Mouse (Mus musculus) lung, embryonic 15.5 days (tissue): ENCODE data around the gene Rnaseh2a. TPM values are rescaled to one million over a fixed set of nuclear protein-coding genes. Genes with fewer than 3 reads are reported as not detected.
A peak's percentile ranks its signal among the peaks of the same experiment; 100 is the strongest.

ENCODE experiments used
- ATAC-seq: fragments of 200-750 bp; cut with Nextera tagmentation; 2 replicates; pipeline ENCODE4 v1.8.0; 2017; ENCODE audit warnings: moderate number of reproducible peaks, borderline replicate concordance; ENCODE audit not compliant: low FRiP score, low TSS enrichment; ENCODE audit errors: extremely low read depth
- H3K27ac ChIP-seq: fragments of 300-500 bp; sonication (generic); 2 replicates; pipeline ENCODE4 v1.5.1; 2015; ENCODE audit warnings: moderate library complexity, mild to moderate bottlenecking, inconsistent platforms
- H3K27me3 ChIP-seq: fragments of 300-500 bp; sonication (generic); 2 replicates; pipeline ENCODE4 v1.6.1; 2015; ENCODE audit warnings: inconsistent platforms
- H3K36me3 ChIP-seq: fragments of 300-500 bp; sonication (generic); 2 replicates; pipeline ENCODE4 v1.6.1; 2015; ENCODE audit warnings: inconsistent platforms
- H3K4me1 ChIP-seq: fragments of 300-500 bp; sonication (generic); 2 replicates; pipeline ENCODE4 v1.6.1; 2015; ENCODE audit warnings: inconsistent platforms
- H3K4me2 ChIP-seq: fragments of 300-500 bp; sonication (generic); 2 replicates; pipeline ENCODE4 v1.6.1; 2015; ENCODE audit warnings: inconsistent platforms, mild to moderate bottlenecking, moderate library complexity
- H3K4me3 ChIP-seq: fragments of 300-500 bp; sonication (generic); 2 replicates; pipeline ENCODE4 v1.5.1; 2015; ENCODE audit warnings: mild to moderate bottlenecking, inconsistent platforms
- H3K9ac ChIP-seq: fragments of 300-500 bp; sonication (generic); 2 replicates; pipeline ENCODE4 v1.6.1; 2015; ENCODE audit warnings: inconsistent platforms
- H3K9me3 ChIP-seq: fragments of 300-500 bp; sonication (generic); 2 replicates; pipeline ENCODE4 v1.6.1; 2016; ENCODE audit warnings: inconsistent platforms
- WGBS: fragments of 180-500 bp; shearing (Covaris S2); methylation state at CpG from one replicate; pipeline ENCODE4 v1.1.7; 2015; 5-methylcytosine and 5-hydroxymethylcytosine counted together
- polyA plus RNA-seq: library from polyadenylated mRNA; unstranded; fragments of >200 nt; fragmentation: Nextera tagmentation; extraction: Ambion mirVana; gene quantifications from 2 replicates; pipeline ENCODE4 v1.2.1, GENCODE M21; 2015

Gene Rnaseh2a
- 114 and 120 TPM in 2 replicates for polyA plus RNA-seq

DNA sequence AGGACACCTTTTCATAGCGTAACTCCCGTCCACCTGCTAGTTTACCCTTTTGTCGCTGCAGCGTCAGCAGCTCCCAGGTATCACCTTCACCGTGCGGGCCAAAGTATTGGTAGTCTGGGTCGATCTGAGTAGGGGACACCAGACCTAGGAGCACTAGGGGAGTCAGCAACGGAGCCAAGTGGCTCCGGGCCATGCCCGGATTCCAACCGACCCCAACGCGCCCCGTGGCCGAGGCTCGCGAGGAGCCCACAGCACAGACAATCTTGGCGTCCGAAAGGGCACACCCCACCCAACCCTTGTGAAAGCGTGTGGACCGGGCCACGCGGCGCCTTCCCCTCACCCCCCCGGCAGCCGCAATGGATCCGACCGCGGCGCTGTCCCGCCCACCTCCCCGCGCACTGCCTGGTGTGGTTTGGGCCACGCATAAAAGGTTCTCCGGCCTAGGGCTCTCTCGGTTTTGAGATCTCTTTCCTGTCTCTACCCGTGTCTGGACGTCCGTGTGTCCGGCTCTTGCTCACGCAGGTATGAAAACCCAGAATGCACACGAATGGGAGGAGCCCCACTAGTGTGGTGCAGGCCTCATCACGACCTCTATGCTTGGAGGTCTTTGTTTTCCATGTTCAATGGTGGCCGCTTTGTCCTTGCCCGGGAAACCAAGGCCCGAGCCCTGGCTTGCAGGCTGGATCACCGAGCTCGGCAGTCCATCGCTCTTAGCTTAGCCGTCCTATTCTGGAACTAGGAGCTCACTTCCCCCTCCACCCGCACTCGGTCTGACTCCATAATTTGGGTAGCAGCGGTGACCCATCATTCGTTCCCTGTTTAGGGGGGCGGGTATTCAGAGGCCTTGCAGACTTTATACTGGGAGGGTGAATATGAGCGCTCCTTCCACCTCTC lies at the start of gene Rnaseh2a, which contains the start of the genes Gm49661 and Prdx2:
TSS of gene Rnaseh2a (minus strand) at position 527 of the 894 bp plus-strand sequence.
TSS of gene Gm49661 (minus strand) at position 193 of the 894 bp plus-strand sequence.
TSS of gene Prdx2 (plus strand) at position 347 of the 894 bp plus-strand sequence.
- Histone ChIP-seq H3K27ac (peak within 1 kb of the TSS; percentile 89), H3K4me3 (peak within 1 kb of the TSS; percentile 67), H3K4me2 (peak within 1 kb of the TSS; percentile 77), H3K9me3 (no peaks in the 10 kb centered on the region), H3K9ac (peak within 1 kb of the TSS; percentile 83), H3K4me1 (peaks cover 41% of the 10 kb centered on the region), H3K36me3 (peaks cover 35% of the 10 kb centered on the region), H3K27me3 (no peaks in the 10 kb centered on the region)
- peak; percentile 65 for ATAC-seq
- under 1% methylated on average over 56 of the region's 56 CpGs for WGBS

DNA sequence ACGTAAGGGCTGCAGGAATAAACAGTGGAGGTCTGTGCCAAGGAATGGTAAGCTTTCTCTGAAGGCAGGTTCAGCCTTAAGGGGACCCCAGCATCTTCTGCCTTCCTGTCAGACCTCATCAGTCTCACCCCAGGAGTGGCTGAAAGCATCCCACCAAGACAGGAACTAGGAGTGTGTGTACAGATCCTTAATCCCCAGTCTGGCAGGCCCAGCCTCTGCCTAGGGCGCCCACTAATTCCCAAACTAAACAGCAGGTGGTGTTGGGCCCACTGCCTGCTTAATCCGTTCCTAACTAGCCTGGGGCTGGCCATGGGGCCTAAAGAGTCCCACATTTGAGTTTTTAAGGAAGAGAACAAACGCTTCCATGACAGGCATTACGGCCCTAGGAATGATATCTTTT lies 47.6 kb upstream of the Rnaseh2a start:
- ATAC-seq = no peak
- Histone ChIP-seq H3K36me3 (peaks cover 45% of the 10 kb centered on the region), H3K27ac (no peak overlapping the region), H3K9ac (no peak overlapping the region), H3K9me3 (no peaks in the 10 kb centered on the region), H3K4me2 (no peak overlapping the region), H3K4me1 (peaks cover 5% of the 10 kb centered on the region), H3K4me3 (no peak overlapping the region), H3K27me3 (peaks cover 27% of the 10 kb centered on the region)
- 45% methylated on average over 5 of the region's 5 CpGs for WGBS

DNA sequence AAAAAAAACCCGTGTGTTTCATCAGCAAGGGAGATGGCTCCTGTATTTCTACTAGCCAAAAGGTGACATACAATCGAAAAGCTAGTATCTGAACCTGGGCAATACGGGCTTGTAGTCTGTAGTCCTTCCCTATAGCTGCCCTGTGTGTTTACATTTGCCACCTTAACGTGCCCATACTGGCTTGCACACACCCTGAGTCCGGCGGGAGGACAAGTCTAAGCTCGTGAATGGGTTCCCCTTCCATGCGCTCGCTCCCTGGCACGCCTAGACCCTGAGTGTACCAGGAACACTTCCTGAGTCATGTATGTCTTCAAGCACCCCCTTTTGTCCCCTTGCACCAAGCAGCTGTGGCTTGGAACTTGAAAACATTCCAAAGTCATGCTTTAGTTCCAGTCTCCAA lies 47.2 kb upstream of the Rnaseh2a start:
- H3K9ac ChIP-seq = no peak overlapping the region
- no peak overlapping the region for H3K4me2 ChIP-seq
- no peak for ATAC-seq
- no peak overlapping the region for H3K4me3 ChIP-seq
- H3K27me3 ChIP-seq = peaks cover 29% of the 10 kb centered on the region
- H3K36me3 ChIP-seq = peaks cover 40% of the 10 kb centered on the region
- no peak overlapping the region for H3K27ac ChIP-seq
- H3K9me3 ChIP-seq = no peaks in the 10 kb centered on the region
- WGBS = 60% methylated on average over 10 of the region's 10 CpGs
- H3K4me1 ChIP-seq = peaks cover 5% of the 10 kb centered on the region

DNA sequence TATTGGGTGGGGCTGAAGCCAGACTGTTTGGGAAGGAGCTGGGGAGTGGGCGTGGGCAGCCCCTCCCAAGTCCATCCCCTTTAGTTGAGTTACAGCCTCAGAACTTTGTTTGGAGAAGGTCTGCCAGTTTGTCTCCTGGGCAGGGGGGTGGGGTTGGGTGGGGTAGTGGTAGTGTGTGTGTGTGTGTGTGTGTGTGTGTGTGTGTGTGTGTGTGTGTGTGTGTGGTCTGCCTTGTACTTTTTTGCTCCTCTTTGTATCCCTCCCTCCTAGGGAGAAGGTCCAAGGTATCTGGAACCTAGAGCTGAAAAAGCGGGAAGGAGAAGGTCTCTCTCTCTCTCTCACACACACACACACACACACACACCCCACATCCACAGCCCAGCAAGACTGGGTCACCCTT lies 44.9 kb upstream of the Rnaseh2a start, which contains the start of gene Best2:
TSS of gene Best2 (minus strand) at position 101 of the 400 bp plus-strand sequence.
- Histone ChIP-seq H3K27ac (no peak within 1 kb of the TSS), H3K9ac (peak within 1 kb of the TSS; percentile 20; the same call in 1 of the 2 replicates), H3K4me2 (peak within 1 kb of the TSS; percentile 57), H3K36me3 (peaks cover 21% of the 10 kb centered on the region), H3K4me3 (peak within 1 kb of the TSS; percentile 27), H3K4me1 (peaks cover 5% of the 10 kb centered on the region), H3K27me3 (peaks cover 46% of the 10 kb centered on the region), H3K9me3 (no peaks in the 10 kb centered on the region)
- no peak for ATAC-seq
- 38% methylated on average over 1 of the region's 2 CpGs for WGBS

- no peaks in the 10 kb centered on the region for H3K9me3 ChIP-seq
- H3K9ac ChIP-seq = peak overlapping the region; percentile 20; the same call in 1 of the 2 replicates
- ATAC-seq = peak; percentile 53; the same call in 1 of the 2 replicates
- peak overlapping the region; percentile 57 for H3K4me2 ChIP-seq
- peak overlapping the region; percentile 27 for H3K4me3 ChIP-seq
- peaks cover 11% of the 10 kb centered on the region for H3K36me3 ChIP-seq
- H3K27ac ChIP-seq = no peak overlapping the region
- H3K27me3 ChIP-seq = peaks cover 57% of the 10 kb centered on the region
- peaks cover 5% of the 10 kb centered on the region for H3K4me1 ChIP-seq
- 3% methylated on average over 25 of the region's 26 CpGs for WGBS
Measured at GRCm38 (mm10) chr8:85013230-85013840, 43.8 kb upstream of the Rnaseh2a start.

GRCm38 (mm10) chr8:85011242-85011641 lies 41.7 kb upstream of the Rnaseh2a start:
- Histone ChIP-seq H3K27me3 (peaks cover 69% of the 10 kb centered on the region), H3K4me2 (no peak overlapping the region), H3K9ac (no peak overlapping the region), H3K27ac (no peak overlapping the region), H3K4me1 (peaks cover 5% of the 10 kb centered on the region), H3K36me3 (no peaks in the 10 kb centered on the region), H3K4me3 (no peak overlapping the region), H3K9me3 (no peaks in the 10 kb centered on the region)
- no peak for ATAC-seq
- WGBS = 11% methylated on average over 28 of the region's 28 CpGs

DNA sequence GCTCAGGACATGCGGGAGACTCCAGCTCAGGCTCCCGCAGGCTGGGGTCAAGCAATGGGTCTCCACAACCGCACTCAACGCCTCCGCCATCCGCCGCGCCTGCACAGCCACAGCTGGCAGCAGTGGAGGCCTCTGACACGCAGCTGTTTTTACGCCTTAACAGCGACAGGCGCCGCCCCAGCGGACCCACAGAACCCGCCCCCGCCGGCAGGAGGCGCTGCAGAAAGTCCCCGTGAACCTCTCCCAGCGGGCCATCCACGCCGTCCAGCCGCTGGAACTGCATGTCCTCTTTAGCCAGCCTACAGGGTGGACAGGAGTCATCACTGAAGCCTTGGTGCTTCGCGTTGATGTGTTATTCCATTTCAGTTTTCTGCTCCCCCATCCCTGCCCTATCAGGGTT lies 38.1 kb upstream of the Rnaseh2a start:
- H3K27ac ChIP-seq = no peak overlapping the region
- H3K9me3 ChIP-seq = no peaks in the 10 kb centered on the region
- no peaks in the 10 kb centered on the region for H3K36me3 ChIP-seq
- peaks cover 46% of the 10 kb centered on the region for H3K27me3 ChIP-seq
- no peaks in the 10 kb centered on the region for H3K4me1 ChIP-seq
- H3K9ac ChIP-seq = no peak overlapping the region
- WGBS = 9% methylated on average over 25 of the region's 25 CpGs
- no peak overlapping the region for H3K4me2 ChIP-seq
- ATAC-seq = no peak
- H3K4me3 ChIP-seq = no peak overlapping the region

DNA sequence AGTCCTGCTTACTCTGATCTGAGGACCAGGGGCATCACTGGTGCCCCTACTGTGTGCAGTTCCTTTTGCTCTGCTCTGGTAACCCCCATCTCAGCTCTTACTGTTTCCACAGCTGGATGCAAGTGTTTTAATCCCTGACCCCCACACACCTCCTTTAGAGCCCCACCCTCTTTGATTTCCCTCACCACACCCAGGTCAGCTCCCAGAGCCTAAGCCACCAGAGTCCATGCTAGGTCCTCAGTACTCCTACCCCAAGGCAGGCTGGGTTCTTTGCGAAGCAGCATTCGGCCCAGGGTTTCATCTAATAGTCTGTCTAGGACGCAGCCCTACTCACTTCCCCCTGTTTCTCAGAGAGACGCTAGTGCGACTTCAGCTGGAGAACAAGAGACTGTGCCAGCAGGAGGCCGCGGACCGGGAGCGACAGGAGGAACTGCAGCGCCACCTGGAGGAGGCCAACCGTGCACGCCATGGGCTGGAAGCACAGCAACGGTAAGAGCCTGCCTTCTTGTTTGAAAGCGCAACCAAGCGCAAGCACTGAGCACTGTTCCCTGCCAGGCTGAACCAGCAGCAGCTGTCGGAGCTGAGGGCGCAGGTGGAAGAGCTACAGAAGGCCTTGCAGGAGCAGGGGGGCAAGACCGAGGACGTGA lies 28.2 kb upstream of the Rnaseh2a start:
- Histone ChIP-seq H3K27me3 (0 out of 2 replicates have a peak, but pooled peaks cover 7% of the 10 kb centered on the region), H3K9me3 (no peaks in the 10 kb centered on the region), H3K9ac (no peak overlapping the region), H3K4me2 (no peak overlapping the region), H3K27ac (no peak overlapping the region), H3K4me1 (peaks cover 3% of the 10 kb centered on the region), H3K36me3 (no peaks in the 10 kb centered on the region), H3K4me3 (no peak overlapping the region)
- peak; percentile 68 for ATAC-seq
- 8% methylated on average over 19 of the region's 19 CpGs for WGBS

- H3K4me3 ChIP-seq = no peak overlapping the region
- H3K9me3 ChIP-seq = no peaks in the 10 kb centered on the region
- 0 out of 2 replicates have a peak, but pooled peaks cover 7% of the 10 kb centered on the region for H3K27me3 ChIP-seq
- no peak overlapping the region for H3K27ac ChIP-seq
- H3K9ac ChIP-seq = no peak overlapping the region
- WGBS = 80% methylated on average over 5 of the region's 5 CpGs
- H3K36me3 ChIP-seq = no peaks in the 10 kb centered on the region
- H3K4me2 ChIP-seq = no peak overlapping the region
- peaks cover 3% of the 10 kb centered on the region for H3K4me1 ChIP-seq
- no peak for ATAC-seq
Measured at GRCm38 (mm10) chr8:84996978-84997377, 27.4 kb upstream of the Rnaseh2a start.

DNA sequence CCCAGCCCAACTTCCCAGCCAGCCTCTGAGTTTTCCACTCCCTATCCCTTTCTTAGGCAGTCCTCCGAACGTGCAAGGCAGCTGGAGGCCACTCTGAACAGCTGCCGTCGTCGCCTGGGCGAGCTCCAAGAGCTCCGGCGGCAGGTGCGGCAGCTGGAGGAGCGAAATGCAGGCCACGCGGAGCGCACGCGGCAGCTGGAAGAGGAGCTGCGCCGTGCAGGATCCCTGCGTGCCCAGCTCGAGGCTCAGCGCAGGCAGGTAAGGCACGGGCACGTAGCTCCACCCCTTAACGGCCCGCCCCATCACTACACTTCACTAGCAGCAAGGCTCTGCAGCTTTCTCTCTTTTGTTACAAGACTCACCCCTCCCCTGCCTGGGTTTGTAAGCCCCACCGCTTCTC lies 26.1 kb upstream of the Rnaseh2a start:
- Histone ChIP-seq H3K9me3 (no peaks in the 10 kb centered on the region), H3K4me3 (no peak overlapping the region), H3K27ac (no peak overlapping the region), H3K9ac (no peak overlapping the region), H3K36me3 (no peaks in the 10 kb centered on the region), H3K4me2 (no peak overlapping the region), H3K27me3 (0 out of 2 replicates have a peak, but pooled peaks cover 7% of the 10 kb centered on the region), H3K4me1 (peaks cover 11% of the 10 kb centered on the region)
- 32% methylated on average over 25 of the region's 25 CpGs for WGBS
- ATAC-seq = no peak

DNA sequence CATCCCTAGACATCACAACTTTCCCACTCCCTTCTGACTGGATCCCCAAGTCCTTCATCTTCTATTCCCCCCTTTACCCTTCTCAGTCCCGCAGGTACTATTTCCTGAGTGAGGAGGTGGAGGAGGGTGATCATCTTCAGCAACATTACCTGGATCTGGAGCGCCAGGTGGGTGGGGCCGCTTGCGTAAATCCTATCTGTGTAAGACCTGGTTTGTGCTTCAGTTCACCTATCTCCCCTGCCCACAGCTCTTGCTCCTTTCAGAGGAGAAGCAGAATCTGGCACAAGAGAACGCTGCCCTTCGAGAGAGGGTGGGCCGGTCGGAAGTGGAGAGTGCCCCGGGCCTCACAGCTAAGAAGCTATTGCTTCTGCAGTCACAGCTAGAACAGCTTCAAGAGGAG lies 24.8 kb upstream of the Rnaseh2a start:
- H3K27me3 ChIP-seq = 0 out of 2 replicates have a peak, but pooled peaks cover 7% of the 10 kb centered on the region
- H3K4me3 ChIP-seq = no peak overlapping the region
- no peak overlapping the region for H3K9ac ChIP-seq
- 89% methylated on average over 9 of the region's 9 CpGs for WGBS
- no peaks in the 10 kb centered on the region for H3K36me3 ChIP-seq
- no peak overlapping the region for H3K4me2 ChIP-seq
- no peak overlapping the region for H3K27ac ChIP-seq
- H3K4me1 ChIP-seq = peaks cover 15% of the 10 kb centered on the region
- ATAC-seq = no peak
- no peaks in the 10 kb centered on the region for H3K9me3 ChIP-seq
